Comparison of ENCODE assay signal across 10 mouse cellular contexts in the genomic region with DNA sequence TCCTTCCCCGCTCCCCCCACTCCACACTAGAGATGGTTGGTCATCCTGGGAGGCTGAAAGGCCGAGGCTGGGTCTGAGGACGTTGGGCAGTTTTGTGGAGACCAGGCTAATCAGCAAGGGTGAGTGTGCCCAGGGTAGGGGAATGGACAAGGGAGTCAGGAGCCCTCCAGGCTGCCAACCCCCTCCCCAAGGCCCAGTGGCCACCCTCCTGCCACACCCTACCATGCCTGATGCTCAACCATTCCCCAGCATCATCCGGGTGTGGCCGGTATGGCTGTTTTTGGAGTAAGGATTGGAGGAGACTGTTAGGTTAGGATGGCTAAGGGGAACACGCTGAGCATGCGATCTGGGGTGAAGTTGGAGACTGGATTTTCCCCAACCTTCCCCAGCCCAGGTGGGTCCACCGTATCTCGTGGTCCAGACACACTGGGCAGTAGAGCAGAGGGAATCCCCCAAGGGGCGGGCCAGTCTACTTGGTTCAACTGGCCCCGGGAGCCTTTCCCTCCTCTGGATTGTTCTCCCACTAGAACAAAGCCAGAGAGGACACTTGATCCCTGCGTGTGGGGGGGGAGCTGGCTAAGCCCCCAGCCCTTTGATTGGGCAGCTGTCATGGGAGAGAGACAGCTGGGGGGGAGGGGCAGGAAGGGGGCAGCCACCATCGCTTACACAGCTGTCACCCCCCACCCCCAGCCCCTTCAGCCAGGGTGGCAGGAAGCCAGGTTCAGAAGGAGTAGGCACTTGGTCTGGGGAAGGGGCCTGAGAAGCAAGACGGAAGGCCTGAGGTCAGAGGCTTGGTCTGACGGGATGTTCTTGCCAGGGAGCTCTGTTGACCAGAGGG. TPM values are rescaled to one million over a fixed set of nuclear protein-coding genes. Genes with fewer than 3 reads are reported as not detected.
A peak's percentile ranks its signal among the peaks of the same experiment; 100 is the strongest.
DNase-seq lines count a peak whose midpoint lies in the region; ATAC-seq and TF ChIP-seq lines count a peak whose summit lies in the region.
"Had no signal": no experiment of that assay in that cellular context is flagged by ENCODE, and none has a peak within 500 bp of the region (broad histone marks: within the 10 kb centered on the region; RNA-seq: fewer than 3 reads in every experiment).

No protein-coding gene starts in this region.

- peak overlapping the region; percentile 89 for H3K27ac ChIP-seq in kidney, embryonic 16.5 days (ENCODE audit: low read length)
- peak overlapping the region; percentile 38; the same call in 1 of the 2 replicates for H3K27ac ChIP-seq in midbrain, postnatal 0 days (ENCODE audit: low read depth, low read length)

- no peaks in the 10 kb centered on the region for H3K9me3 ChIP-seq in kidney, embryonic 16.5 days (ENCODE audit: low read length)
- no peaks in the 10 kb centered on the region for H3K9me3 ChIP-seq in midbrain, postnatal 0 days (ENCODE audit: low read length)

- ATAC-seq in kidney, embryonic 16.5 days (ENCODE audit: low FRiP score, low TSS enrichment) = peak; percentile 4; the same call in 1 of the 2 replicates
- ATAC-seq in midbrain, postnatal 0 days (ENCODE audit: low FRiP score) = no peak
- ATAC-seq in erythroblast, adult 5-6 weeks (replicated peaks; ENCODE audit: low FRiP score, poor library complexity, severe bottlenecking) = no peak
- ATAC-seq: Patski had no signal

- H3K36me3 ChIP-seq in kidney, embryonic 16.5 days (ENCODE audit: insufficient read depth, low read length) = peaks cover 8% of the 10 kb centered on the region
- peaks cover 16% of the 10 kb centered on the region for H3K36me3 ChIP-seq in midbrain, postnatal 0 days (ENCODE audit: insufficient read depth, low read length)

- H3K4me3 ChIP-seq in kidney, embryonic 16.5 days (ENCODE audit: low read length) = peak overlapping the region; percentile 81
- 0 out of 2 replicates have a peak overlapping the region, but pooled peaks have one; percentile 2 for H3K4me3 ChIP-seq in midbrain, postnatal 0 days (ENCODE audit: low read depth, low read length)

- no peaks in the 10 kb centered on the region for H3K27me3 ChIP-seq in kidney, embryonic 16.5 days (ENCODE audit: insufficient read depth, low read length)
- no peaks in the 10 kb centered on the region for H3K27me3 ChIP-seq in midbrain, postnatal 0 days (ENCODE audit: insufficient read depth, low read length)
- H3K27me3 ChIP-seq: Patski had no signal

- DNase-seq in kidney, adult 9 months = no peak
- peak; percentile 20 to 37 for DNase-seq in cerebellum, postnatal 36 days
- DNase-seq in heart, postnatal 4 days = peak; percentile 40
- peak; percentile 65 for DNase-seq in midbrain, postnatal 0 days (ENCODE audit: low spot score)
- no peak for DNase-seq in urinary bladder, adult 18-20 months (ENCODE audit: low spot score in 2 of 2)
- DNase-seq in kidney, postnatal 14 days = no peak

- no peak for TF ChIP-seq CTCF in midbrain, postnatal 0 days (IDR thresholded peaks at IDR 0.05)

- H3K4me2 ChIP-seq in kidney, embryonic 16.5 days (replicated peaks; ENCODE audit: low read depth, low read length) = peak overlapping the region; percentile 94
- peak overlapping the region; percentile 85 for H3K4me2 ChIP-seq in midbrain, postnatal 0 days (ENCODE audit: low read depth, low read length, poor library complexity, severe bottlenecking)

- peak overlapping the region; percentile 80 for H3K9ac ChIP-seq in kidney, embryonic 16.5 days (replicated peaks; ENCODE audit: low read length)
- H3K9ac ChIP-seq in midbrain, postnatal 0 days (replicated peaks; ENCODE audit: low read length, poor library complexity, severe bottlenecking) = peak overlapping the region; percentile 96

- H3K4me1 ChIP-seq in kidney, embryonic 16.5 days (ENCODE audit: insufficient read depth, low read length) = peaks cover 77% of the 10 kb centered on the region
- H3K4me1 ChIP-seq in midbrain, postnatal 0 days (ENCODE audit: insufficient read depth, low read length) = peaks cover 37% of the 10 kb centered on the region

- WGBS in kidney, embryonic 16.5 days = 29% methylated on average over 15 of the region's 15 CpGs
- WGBS in midbrain, postnatal 0 days = 27% methylated on average over 15 of the region's 15 CpGs

RNA-seq across cellular contexts. Expression of a gene that starts 3.5 kb away (rescaled TPM):
- 119 and 136 TPM in 2 replicates for polyA plus RNA-seq in kidney, embryonic 16.5 days (2015; fragmentation: Nextera tagmentation; extraction: Ambion mirVana)
- 100 to 1,000 TPM in 1 of 2 experiments, 10 to 100 TPM in 1; 96.8 to 101 TPM for total RNA-seq in heart, postnatal 4 days (2021)
- 543 and 647 TPM in 2 replicates for total RNA-seq in midbrain, postnatal 0 days (2014; rRNA removed)
- 242 and 248 TPM in 2 replicates for polyA plus RNA-seq in midbrain, postnatal 0 days (2015; fragmentation: Nextera tagmentation; extraction: Ambion mirVana)
- not detected in 2 replicates for total RNA-seq in erythroblast, adult 5-6 weeks (2015; ENCODE audit: low replicate concordance)
- not detected in 2 replicates for total RNA-seq in erythroblast, adult 5-6 weeks (2017; ENCODE audit: low replicate concordance)

RNA-seq across cellular contexts. Expression of a gene that starts 9.1 kb away (rescaled TPM):
- 68.8 and 70.3 TPM in 2 replicates for polyA plus RNA-seq in kidney, embryonic 16.5 days (2015; fragmentation: Nextera tagmentation; extraction: Ambion mirVana)
- total RNA-seq in heart, postnatal 4 days (2021) = 10 to 100 TPM; 23.7 to 26.1 TPM
- 69.8 and 73.8 TPM in 2 replicates for total RNA-seq in midbrain, postnatal 0 days (2014; rRNA removed)
- 72.3 and 74.5 TPM in 2 replicates for polyA plus RNA-seq in midbrain, postnatal 0 days (2015; fragmentation: Nextera tagmentation; extraction: Ambion mirVana)
- total RNA-seq in erythroblast, adult 5-6 weeks (2015; ENCODE audit: low replicate concordance) = 0.77 and 7.3 TPM in 2 replicates
- 0.84 and 3.2 TPM in 2 replicates for total RNA-seq in erythroblast, adult 5-6 weeks (2017; ENCODE audit: low replicate concordance)

RNA-seq across cellular contexts. Expression of a gene that starts 9.2 kb away (rescaled TPM):
- polyA plus RNA-seq in kidney, embryonic 16.5 days (2015; fragmentation: Nextera tagmentation; extraction: Ambion mirVana) = 0.31 and 0.41 TPM in 2 replicates
- total RNA-seq in heart, postnatal 4 days (2021) = under 1 TPM in 1 of 2 experiments, not detected in 1; 0.14 TPM
- total RNA-seq in midbrain, postnatal 0 days (2014; rRNA removed) = 1.8 and 2.2 TPM in 2 replicates
- 2.9 and 3.1 TPM in 2 replicates for polyA plus RNA-seq in midbrain, postnatal 0 days (2015; fragmentation: Nextera tagmentation; extraction: Ambion mirVana)
- total RNA-seq in erythroblast, adult 5-6 weeks (2015; ENCODE audit: low replicate concordance) = not detected in 2 replicates
- total RNA-seq in erythroblast, adult 5-6 weeks (2017; ENCODE audit: low replicate concordance) = not detected in 2 replicates
- total RNA-seq: hematopoietic stem cell, adult 5-6 weeks had no signal

RNA-seq across cellular contexts. Expression of a gene that starts 9.3 kb away (rescaled TPM):
- 45.5 and 48.3 TPM in 2 replicates for polyA plus RNA-seq in kidney, embryonic 16.5 days (2015; fragmentation: Nextera tagmentation; extraction: Ambion mirVana)
- 1 to 10 TPM; 4.5 to 5.0 TPM for total RNA-seq in heart, postnatal 4 days (2021)
- total RNA-seq in midbrain, postnatal 0 days (2014; rRNA removed) = 16.2 and 18.4 TPM in 2 replicates
- polyA plus RNA-seq in midbrain, postnatal 0 days (2015; fragmentation: Nextera tagmentation; extraction: Ambion mirVana) = 12.6 and 13.8 TPM in 2 replicates
- 2.5 TPM in 1 of 2 replicates, not detected in the other for total RNA-seq in erythroblast, adult 5-6 weeks (2015; ENCODE audit: low replicate concordance)
- 0.26 TPM in 1 of 2 replicates, not detected in the other for total RNA-seq in erythroblast, adult 5-6 weeks (2017; ENCODE audit: low replicate concordance)

RNA-seq across cellular contexts. Expression of a gene that starts 18.4 kb away (rescaled TPM):
- polyA plus RNA-seq in kidney, embryonic 16.5 days (2015; fragmentation: Nextera tagmentation; extraction: Ambion mirVana) = 59.1 and 62.4 TPM in 2 replicates
- 10 to 100 TPM; 20.5 to 20.6 TPM for total RNA-seq in heart, postnatal 4 days (2021)
- 11.4 and 22.6 TPM in 2 replicates for total RNA-seq in midbrain, postnatal 0 days (2014; rRNA removed)
- polyA plus RNA-seq in midbrain, postnatal 0 days (2015; fragmentation: Nextera tagmentation; extraction: Ambion mirVana) = 13.3 and 17.0 TPM in 2 replicates
- 0.77 and 4.2 TPM in 2 replicates for total RNA-seq in erythroblast, adult 5-6 weeks (2015; ENCODE audit: low replicate concordance)
- 4.5 and 7.4 TPM in 2 replicates for total RNA-seq in erythroblast, adult 5-6 weeks (2017; ENCODE audit: low replicate concordance)

Comparison
In these comparisons a context has a peak if more than half of its experiments do, and no peak if none do; other contexts are left out.
1. DNase-seq: peak in cerebellum, postnatal 36 days (2 of 2), heart, postnatal 4 days (single experiment) and midbrain, postnatal 0 days (single experiment); none in kidney, adult 9 months (single experiment), urinary bladder, adult 18-20 months (0 of 2) and kidney, postnatal 14 days (single experiment).
2. RNA of a gene that starts 3.5 kb away (total RNA-seq): 543 to 647 TPM in midbrain, postnatal 0 days and 96.8 to 101 TPM in heart, postnatal 4 days; not detected in erythroblast, adult 5-6 weeks; every median in the first group is over 10 times any median in the second.